Mouse (Mus musculus): ENCODE measurements around the gene Gga1.
"Not testable (repeated sequence)": the region's sequence is repeated elsewhere in the genome, so short reads cannot be mapped to it uniquely, and the experiment has no call there.

Gene Gga1

DNA sequence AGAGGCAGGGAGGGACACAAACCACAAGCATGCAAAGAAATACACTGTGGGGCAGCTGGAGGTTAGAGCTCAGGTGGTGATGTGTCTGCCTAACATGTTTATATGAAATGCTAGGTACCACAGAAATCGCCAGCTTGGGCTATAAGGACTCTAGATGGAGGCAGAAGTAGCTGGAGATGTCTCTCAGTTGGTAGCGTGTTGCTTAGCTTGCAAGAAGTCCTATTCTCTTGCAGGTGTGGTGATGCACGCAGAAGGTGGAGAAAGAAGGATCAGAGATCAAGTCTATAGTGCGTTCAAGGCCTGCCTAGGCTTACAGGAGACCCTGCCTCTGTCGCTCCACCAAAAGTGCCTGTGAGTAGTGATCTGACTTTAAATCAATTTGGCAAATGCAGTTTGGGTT is 1.5 kb upstream of the Gga1 start:
- DNase-seq (ENCODE audit: inconsistent ontology term) = no peak

DNA sequence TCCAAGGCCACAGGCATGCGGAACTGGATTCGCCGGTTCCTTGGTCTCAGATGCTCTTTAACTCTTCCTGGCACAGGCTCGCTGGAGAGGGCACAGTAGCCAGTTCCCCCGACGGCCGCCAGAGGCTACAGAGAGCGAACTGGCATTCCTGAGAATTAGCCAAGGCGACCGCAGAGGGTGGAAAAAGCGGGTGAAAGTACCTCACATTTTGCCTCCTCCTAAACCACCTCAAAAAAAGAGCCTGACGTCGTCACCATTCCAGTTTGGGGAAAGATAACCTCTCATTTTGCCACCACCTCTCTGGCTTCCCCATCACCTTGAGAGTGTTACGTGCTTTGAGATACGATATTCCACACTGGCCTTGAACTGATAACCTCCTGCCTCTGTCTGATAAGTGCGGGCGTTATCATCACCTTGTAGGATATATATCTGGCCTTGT is 713 bp upstream of the Gga1 start:
- peak; percentile 91 for DNase-seq (ENCODE audit: inconsistent ontology term)

DNA sequence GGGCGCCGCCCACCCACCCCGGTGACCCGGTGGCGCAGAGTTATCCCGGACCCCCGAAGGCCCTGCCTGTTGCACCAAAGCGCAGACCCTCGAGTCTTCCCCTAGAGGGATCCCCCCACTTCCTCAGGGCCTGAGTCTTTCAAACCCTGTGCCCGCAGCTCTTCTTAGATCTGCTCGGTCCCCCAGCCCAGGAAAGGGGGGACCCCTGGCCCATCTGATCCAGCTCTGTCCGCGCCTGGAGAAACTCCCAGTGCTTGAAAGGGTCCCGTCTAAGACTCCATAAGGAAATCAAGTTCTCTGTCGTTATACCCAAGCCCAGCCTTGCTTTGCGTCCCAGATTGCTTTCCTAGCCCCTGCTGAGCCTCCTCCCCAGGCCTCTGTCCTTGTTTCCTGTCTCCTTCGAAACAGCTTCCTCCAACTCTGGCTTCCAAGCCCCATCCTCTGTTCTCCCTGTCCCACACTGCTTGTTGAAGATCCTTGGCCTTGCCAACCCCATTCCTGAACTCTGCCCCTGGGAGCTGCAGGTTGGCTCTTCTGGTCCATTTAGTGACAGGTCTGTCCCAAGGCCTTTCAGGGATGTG is 910 bp downstream of the Gga1 start:
- DNase-seq (ENCODE audit: inconsistent ontology term) = no peak

DNA sequence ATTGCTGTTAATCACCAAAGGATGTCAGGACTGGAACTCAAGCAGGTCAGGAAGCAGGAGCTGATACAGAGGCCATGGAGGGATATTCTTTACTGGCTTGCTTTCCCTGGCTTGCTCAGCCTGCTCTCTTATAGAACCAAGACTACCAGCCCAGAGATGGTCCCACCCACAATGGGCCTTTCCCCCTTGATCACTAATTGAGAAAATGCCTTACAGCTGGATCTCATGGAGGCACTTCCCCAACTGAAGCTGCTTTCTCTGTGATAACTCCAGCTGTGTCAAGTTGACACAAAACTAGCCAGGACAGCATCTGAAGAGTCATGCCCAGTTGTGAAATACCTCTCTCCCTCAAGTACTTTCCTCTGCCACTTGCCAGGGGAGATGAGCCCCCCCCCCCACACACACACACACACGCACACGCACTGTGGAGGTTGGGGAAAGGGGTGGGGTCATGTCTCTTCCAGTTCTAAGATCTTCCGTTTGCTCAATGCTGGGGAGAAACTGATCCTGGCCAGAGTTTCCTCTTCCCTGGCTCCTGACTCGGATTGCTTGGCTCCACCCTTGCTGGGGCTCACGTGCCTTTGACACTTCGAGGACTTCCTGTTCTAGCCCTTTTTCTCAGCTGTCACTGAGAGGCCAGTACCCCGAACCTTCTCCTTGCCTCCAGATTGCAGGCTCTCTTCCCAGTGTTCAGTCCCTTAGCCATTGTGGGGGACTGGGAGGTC is 2.0 kb downstream of the Gga1 start:
- DNase-seq (ENCODE audit: inconsistent ontology term) = not testable (repeated sequence)

DNA sequence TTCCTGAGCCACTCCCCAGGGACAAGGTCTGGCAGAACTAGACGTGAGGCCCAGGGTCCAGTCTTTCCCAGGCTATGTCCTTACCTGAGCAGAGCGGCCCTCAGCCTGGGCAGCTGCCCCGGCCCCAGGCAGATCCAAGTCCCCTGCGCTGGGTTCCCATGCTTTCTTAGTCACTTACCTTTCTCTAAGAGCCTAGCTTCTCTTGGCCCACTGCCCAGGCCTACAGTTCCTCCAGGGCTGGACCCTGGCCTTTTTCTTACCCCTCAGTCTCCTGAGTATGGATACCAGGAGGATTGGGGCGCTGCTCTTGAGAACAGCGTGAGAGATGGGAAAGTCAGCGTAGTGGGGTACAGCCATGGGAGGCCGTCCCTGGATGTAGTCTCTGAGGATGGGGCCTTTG is 3.4 kb downstream of the Gga1 start:
- no peak for DNase-seq (ENCODE audit: inconsistent ontology term)

DNA sequence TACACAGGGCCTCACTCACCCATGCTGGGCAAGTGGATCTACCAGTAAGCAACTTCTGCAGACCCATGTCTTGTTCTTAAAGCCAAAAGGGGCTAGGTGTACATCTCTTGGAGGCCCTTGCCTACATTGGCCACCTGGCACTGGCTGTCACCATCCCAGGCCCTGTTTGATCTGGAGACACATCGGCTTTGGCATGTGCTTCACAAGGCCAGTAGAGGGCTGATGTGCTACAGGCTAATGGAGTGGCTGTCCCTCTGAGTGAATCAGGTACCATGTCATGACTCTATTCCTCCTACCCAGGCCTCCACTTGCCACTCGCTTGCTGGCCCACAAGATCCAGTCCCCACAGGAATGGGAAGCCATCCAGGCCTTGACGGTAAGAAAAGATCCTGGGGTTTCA is 4.8 kb downstream of the Gga1 start:
- no peak for DNase-seq (ENCODE audit: inconsistent ontology term)

DNA sequence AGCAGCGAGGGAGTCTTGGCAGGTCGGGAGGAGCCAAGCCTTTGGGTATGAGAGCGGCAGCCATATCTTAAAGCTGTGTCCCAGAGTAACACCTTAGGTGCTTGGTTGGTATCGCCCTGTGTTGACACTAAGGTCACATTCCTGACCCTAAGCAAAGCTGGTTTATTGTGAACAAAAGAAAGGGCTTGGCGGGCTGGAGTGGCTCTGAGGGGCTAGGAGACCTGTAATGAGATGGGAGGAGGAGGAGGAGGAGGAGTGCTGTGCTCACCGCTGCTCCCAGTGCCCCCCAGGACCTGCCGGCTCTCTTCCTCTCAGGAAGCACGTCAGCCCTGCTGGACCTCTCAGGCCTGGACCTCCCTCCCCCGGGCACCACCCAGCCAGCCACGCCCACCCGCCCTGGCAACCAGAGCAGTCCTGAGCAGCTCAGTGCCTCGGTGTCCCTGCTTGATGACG is 12.4 kb downstream of the Gga1 start:
- no peak for DNase-seq (ENCODE audit: inconsistent ontology term)

DNA sequence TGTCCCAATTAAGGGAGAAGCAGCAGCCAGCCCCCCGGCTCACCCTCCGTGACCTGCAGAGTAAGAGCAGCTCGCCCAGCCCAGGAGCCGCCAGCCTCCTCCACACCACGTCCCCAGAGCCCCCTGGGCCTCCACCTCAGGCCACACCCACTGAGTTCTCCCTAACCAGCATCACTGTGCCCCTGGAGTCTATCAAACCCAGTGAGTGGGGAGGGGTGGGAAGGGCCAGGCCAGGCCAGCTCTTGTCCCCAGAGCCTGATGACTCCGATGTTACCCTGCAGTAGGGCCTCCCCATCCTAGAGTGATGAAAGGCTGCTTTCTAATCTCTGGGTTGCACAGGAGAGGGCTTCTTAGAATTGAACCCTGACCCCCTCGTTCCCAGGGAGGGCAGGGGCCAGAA is 15.4 kb downstream of the Gga1 start:
- no peak for DNase-seq (ENCODE audit: inconsistent ontology term)

DNA sequence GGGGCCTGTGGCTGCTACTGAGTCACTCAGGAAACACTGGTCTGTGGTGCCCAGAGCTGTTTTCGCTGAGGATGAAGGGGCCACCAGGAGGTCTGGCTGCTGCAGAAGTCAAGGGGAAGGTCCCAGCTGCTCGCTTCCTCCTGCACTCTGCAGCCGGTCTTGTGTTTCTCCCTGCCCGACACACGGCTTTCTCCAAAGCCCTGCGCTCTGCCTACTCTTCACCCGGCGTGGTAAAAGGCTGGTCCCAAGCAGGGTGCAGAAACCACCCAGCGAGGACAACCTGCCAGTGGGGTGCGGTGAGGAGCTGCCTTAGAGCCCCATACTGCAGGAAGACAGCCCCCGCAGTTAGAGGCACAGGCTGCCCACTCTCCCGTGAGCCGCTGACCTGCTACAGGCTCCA is 17.7 kb downstream of the Gga1 start:
- no peak for DNase-seq (ENCODE audit: inconsistent ontology term)

DNA sequence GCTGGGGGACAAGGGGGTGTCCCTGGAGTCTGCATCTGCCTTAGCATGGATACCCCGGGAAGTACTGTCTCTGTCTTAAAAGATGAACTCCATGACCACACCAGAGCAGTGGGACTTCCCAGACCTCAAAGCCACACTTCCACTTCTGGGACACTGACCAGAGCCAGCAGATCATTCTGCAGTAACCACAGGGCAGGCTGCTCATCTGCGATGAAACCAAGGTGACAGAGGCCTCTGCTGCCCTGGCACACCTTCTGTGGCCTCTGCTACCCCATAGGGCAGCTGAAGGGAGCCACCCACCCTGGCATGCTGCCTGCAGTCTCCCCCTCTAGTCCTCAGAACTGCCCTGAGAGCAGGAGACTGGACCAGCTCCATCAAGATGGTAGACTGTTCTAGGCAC is 18.8 kb downstream of the Gga1 start:
- DNase-seq (ENCODE audit: inconsistent ontology term) = peak; percentile 18

DNA sequence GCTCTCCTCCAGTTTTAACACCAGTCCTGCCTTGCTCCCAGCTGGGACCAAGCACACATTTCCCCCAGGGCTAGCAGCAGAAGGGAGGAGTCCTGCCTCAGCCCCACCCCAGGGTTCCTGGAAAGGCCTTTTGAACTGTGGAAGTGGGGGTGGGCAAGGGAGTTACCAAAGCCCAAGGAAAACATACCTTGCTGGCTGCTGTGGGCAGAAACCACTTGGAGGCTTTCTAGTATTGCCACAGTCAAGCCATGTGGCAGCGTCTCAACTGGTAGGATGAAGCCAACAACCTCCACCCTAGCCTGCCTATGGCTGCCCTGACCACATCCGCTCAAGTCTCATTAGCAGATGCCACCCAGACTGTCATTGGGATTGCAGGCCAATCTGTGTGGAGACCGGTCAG is 19.2 kb downstream of the Gga1 start:
- DNase-seq (ENCODE audit: inconsistent ontology term) = peak; percentile 34

DNA sequence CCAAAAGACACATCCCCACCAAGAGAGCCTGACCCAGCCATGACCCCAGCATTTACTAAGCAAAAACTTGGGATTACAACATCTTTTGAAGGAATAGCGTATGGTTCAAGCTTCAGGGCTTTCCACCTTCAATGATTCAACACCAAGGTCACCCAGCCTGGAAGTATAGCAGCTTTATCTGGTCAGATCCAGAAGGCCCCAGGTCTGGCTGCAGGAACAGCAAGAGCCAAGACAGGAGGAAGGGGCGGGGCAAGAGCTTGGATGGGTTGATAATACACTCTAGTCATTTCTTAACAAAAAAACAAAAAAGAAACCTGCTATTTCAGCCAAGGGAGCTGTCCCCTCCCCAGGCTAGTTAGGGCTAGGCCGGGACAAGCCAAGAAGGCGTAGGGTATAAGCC is 20.5 kb downstream of the Gga1 start:
- no peak for DNase-seq (ENCODE audit: inconsistent ontology term)

DNA sequence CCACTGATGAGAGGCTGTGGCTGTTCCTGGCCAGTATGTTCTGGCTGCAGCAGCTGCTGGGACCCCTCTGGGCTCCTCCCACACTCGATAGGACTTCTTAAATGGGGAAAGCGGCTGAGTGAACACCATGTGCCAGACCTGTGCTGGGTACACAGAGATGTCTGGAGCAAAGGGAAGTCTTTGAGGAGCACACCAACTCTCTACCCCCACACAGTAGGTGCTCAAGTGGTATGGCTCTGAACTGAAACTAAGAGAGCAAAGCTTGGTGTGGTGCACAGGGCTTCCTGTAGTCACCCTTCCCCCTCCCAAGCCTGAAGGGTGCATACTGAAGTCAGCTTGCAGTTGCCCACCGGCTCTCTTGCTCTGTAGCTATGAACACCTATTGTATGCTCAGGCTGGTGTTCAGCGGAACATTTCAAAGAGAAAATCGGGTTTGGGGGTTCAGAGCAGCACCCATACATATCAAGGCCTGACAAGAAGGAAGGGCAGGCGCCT is 21.6 kb downstream of the Gga1 start:
- DNase-seq (ENCODE audit: inconsistent ontology term) = no peak

DNA sequence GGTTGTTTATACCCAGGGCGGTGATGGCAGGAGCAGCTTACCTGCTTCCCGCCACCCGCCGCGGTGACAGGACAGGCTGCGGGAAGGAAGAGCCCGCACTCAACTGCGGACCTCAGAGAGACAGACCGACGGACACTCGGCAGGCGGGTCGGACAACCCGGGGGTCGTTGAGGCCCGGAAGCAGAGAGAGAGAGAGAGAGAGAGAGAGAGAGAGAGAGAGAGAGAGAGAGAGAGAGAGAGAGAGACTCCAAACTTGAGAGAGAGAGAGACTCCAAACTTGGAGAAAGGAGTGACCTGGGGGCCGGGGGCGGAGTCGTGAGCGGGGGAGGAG is 22.4 kb downstream of the Gga1 start, which contains the start of gene Gm49510:
Gene Gm49510, plus strand, starts transcription at position 259 of the 331 bp plus-strand sequence.
- DNase-seq (ENCODE audit: inconsistent ontology term) = no peak

DNA sequence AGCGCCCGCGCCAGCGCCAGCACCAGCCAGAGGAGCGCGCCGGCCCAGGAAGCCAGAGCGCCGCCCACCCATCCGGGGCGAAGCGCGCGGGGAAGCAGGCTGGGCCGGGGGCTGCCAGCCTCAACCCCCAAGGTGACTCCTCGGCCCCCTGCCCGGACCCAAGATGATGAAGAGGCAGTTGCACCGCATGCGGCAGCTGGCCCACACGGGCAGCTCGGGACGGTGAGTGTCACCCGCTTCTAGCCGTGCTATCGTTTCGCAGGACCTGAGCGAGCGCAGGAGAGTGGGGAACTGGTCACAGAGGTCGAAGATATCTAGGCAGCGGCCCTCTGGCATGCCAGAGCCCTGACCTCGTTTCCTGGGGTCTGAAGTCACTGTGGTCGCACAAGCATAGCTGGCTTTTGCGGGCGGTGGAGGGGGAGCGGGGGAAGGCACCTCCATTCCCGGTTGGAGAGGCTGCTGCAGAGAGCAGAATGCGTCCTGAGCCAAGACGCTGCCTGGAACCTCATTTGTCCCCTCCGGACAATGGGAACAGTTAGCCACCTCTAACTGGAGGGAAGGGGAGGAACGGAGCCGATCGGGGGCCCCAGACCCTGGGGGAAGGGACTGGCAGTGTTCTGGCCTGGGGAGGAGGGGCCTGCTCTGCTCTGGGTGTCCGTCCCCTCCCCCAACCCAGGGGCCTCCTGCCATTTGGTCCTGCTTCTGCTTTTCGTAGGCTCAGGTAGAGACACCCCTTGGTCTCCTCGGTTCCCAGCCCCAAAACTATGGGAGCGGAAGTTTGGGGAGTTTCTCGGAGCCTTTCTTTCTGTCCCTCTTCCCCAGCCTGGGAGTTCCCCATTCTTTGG is 23.0 kb downstream of the Gga1 start, which contains the start of gene Sh3bp1:
Gene Sh3bp1, plus strand, starts transcription at position 29 of the 845 bp plus-strand sequence.
- peak; percentile 85 for DNase-seq (ENCODE audit: inconsistent ontology term)

DNA sequence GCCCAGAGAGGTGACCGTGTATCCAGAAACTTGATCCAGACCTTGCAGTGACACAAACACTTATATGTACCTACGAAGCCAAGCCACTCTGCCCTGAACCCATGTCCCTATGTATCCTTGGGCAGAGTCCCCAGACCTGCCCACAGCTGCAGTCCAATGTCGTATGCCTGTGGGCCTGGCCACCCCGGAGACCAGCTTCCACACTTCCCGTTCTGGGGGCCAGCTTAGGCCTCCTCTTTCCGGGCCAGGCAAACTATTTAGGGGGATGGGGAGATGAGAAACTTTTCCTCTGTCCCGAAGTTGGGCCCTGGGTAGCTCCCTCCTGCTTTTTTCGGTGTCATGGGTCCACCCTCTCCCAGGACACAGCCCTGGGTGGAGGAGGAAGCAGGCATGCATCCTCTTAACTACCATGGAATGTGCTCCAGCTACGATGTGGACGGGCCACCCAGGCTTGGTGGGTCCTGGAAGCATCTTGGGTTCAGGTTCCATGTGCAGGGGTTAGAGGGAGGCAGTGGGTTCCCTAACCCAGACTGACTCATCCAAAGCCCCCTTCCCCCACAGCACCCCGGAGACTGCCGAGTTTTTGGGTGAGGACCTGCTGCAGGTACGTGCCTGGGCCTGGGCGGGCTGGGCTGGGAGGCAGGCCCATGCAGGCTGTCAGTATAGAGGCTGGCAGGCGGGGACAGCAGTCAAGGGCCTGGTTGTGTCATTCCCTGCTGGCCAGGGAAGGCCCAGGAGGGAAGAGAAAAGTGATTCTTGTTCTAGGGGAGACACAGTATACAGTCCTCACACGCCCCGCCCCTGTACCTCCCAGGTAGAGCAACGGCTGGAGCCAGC is 23.8 kb downstream of the Gga1 start:
- peak; percentile 19 for DNase-seq (ENCODE audit: inconsistent ontology term)

DNA sequence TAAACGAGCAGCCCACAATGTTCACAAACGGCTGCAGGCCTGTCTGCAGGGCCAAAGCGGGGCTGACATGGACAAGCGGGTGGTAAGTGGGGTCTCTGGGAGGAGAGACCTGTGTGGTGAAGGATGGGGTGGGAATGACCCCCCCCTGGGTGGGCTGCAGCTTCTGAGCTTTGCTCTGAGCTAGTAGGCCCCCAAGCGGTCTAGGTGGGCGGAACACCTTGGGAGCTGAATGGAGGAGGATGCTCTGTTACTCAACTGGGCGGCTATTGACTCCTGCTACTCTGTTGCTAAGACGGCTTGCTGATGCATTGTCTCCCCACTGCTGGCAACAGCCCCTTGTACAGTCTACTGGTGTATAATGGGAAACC is 24.4 kb downstream of the Gga1 start:
- DNase-seq (ENCODE audit: inconsistent ontology term) = no peak

DNA sequence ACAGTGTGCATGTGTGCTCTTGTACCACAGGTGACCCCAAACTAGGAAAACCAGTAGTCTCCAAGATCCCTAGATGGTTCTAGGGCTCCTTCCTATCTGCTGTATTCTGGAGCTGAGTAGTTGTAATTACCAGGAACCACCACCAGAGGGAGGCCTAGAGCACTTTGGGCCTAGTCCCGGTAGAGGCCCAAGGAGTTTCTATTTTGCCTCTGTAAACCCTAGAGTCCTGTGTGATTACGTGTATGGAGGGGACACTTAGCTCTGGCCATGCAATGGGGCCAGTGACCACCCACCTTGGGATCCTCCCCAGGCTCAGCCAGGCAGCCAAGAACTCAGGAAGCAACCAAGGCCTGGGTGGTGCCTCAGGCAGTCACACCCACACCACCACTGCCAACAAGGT is 26.3 kb downstream of the Gga1 start:
- peak; percentile 67 for DNase-seq (ENCODE audit: inconsistent ontology term)

DNA sequence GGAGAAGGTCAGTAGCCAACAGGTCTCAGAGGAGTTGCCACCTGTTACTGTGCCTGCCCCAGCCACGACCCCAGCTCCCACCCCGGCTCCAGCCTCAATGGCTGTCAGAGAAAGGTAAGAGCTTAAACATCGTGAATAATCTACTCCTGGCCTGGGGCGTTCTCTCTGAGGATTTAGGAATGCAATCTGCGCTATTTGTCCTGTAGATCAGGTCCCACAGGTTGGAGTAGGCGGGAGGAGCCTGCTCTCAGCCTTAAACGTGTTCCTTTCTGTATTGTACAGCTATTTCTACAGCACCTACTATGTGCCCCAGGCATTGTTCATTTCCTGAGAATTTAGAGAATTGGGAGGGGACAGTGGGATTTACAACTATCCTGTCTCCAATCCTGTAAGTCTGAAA is 31.4 kb downstream of the Gga1 start:
- no peak for DNase-seq (ENCODE audit: inconsistent ontology term)

DNA sequence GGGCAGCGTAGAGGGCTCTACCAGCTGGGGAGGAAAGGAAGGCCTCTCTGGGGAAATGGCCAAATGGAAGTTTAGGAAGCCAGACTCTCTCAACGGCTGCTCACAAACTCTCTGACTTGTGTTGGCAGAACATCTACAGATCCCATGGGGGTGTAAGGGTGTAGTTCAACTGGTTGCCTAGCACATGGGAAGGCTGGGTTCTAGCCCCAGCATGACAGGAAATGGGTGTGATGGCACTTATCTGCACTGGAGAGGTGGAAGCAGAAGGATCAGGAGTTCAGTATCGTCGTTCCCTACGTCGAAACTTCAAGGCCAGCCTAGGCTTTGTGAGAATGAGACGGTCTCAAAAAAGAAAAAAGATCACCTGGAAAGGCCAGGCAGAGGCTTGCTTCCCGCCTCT is 32.0 kb downstream of the Gga1 start:
- no peak for DNase-seq (ENCODE audit: inconsistent ontology term)

DNA sequence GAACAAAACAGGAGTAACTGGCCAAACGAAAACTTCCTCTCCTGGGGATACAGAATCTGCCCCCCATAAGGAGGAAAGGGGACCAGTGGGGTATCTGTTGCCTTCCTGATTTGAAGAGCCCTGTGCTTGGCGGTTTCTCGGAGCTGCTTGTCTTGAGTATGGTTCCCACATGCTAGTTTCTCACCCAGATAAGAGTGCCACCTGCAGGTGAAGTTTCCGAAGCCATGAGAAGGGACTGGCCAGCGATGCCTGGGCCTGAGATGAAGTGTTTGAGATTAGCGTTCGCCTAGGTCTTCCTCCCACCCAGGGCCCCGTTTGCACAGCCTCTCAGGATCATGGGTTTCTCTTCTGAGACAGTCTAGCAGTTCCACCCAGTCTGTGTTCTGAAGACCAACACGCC is 35.0 kb downstream of the Gga1 start:
- DNase-seq (ENCODE audit: inconsistent ontology term) = peak; percentile 34

DNA sequence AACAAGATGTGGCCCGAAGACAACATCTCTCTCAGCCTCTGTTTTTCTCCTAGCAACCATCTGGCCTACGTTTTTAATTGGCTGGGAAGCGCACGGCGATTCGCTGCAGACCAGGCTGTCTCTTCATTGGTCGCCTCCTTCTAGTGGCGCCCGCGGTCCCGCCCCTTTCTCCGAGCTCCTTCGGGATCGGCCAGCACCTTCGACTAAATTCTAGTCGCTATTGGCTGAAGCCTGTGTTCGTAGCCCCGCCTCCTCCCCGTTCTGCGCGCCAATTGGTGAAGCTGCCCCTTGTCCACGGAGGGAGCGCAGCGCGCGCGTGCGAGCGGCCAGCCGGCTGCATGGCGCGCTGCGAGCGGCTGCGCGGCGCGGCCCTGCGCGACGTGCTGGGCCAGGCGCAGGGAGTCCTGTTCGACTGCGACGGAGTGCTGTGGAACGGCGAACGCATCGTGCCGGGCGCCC is 36.7 kb downstream of the Gga1 start, which contains the start of gene Pdxp:
Gene Pdxp, plus strand, starts transcription at position 288 of the 459 bp plus-strand sequence.
- DNase-seq (ENCODE audit: inconsistent ontology term) = peak; percentile 100
